ENCODE assay signal across 13 mouse cellular contexts in genomic region chr2:6705929-6706739, GRCm38 (mm10).
DNase-seq lines count a peak whose midpoint lies in the region; ATAC-seq and TF ChIP-seq lines count a peak whose summit lies in the region.
"Had no signal": no experiment of that assay in that cellular context is flagged by ENCODE, and none has a peak within 500 bp of the region (broad histone marks: within the 10 kb centered on the region; RNA-seq: fewer than 3 reads in every experiment).

No protein-coding gene starts in this region.

- no peak for ATAC-seq in heart, embryonic 16.5 days (replicated peaks; ENCODE audit: extremely low read depth, insufficient read depth, low FRiP score)
- ATAC-seq in liver, postnatal 0 days = no peak

- in situ Hi-C loops in CH12.LX (cut with MboI; ENCODE audit: low pct_ligation_motif_present, low pct_unique_long_range_greater_than_20kb, low sequenced_read_pairs) = loop anchor here (25.0 kb wide), 1 partner anchor 269 kb away; no protein-coding TSS in a partner anchor

- H3K79me2 ChIP-seq in CH12.LX (replicated peaks; ENCODE audit: control insufficient read depth, extremely low read depth, insufficient read depth, poor library complexity, severe bottlenecking) = peaks cover 67% of the 10 kb centered on the region

- H3K9ac ChIP-seq in heart, embryonic 16.5 days (ENCODE audit: low read length) = no peak overlapping the region
- peak overlapping the region; percentile 55 for H3K9ac ChIP-seq in CH12.LX (ENCODE audit: insufficient read depth, low read depth)
- H3K9ac ChIP-seq in liver, postnatal 0 days (replicated peaks) = no peak overlapping the region
- H3K9ac ChIP-seq: lung, embryonic 15.5 days had no signal

- H3K4me1 ChIP-seq in heart, embryonic 16.5 days (ENCODE audit: control insufficient read depth, insufficient read depth, low read length) = peaks cover 10% of the 10 kb centered on the region
- peaks cover 12% of the 10 kb centered on the region; the same call in 1 of the 2 replicates for H3K4me1 ChIP-seq in heart, embryonic 10.5 days
- peaks cover 27 to 83% of the 10 kb centered on the region in 2 experiments for H3K4me1 ChIP-seq in CH12.LX (ENCODE audit: control insufficient read depth in 1 of 2, insufficient read depth in 2 of 2)
- peaks cover 26% of the 10 kb centered on the region for H3K4me1 ChIP-seq in liver, postnatal 0 days (ENCODE audit: insufficient read depth)
- H3K4me1 ChIP-seq: lung, embryonic 15.5 days had no signal

- no peaks in the 10 kb centered on the region for H3K9me3 ChIP-seq in heart, embryonic 16.5 days (replicated peaks; ENCODE audit: control insufficient read depth, low read length)
- no peaks in the 10 kb centered on the region for H3K9me3 ChIP-seq in heart, embryonic 10.5 days
- H3K9me3 ChIP-seq in CH12.LX (replicated peaks; ENCODE audit: low read length) = no peaks in the 10 kb centered on the region
- H3K9me3 ChIP-seq in liver, postnatal 0 days (ENCODE audit: low read length) = no peaks in the 10 kb centered on the region
- H3K9me3 ChIP-seq: lung, embryonic 15.5 days had no signal

- no peak overlapping the region for H3K4me2 ChIP-seq in heart, embryonic 16.5 days (ENCODE audit: low read depth, low read length)
- H3K4me2 ChIP-seq in CH12.LX (ENCODE audit: insufficient read depth, low read depth, poor library complexity, severe bottlenecking) = peak overlapping the region; percentile 96
- H3K4me2 ChIP-seq in liver, postnatal 0 days (ENCODE audit: low read depth, low read length) = 0 out of 2 replicates have a peak overlapping the region, but pooled peaks have one; percentile 38
- H3K4me2 ChIP-seq: lung, embryonic 15.5 days had no signal

- TF ChIP-seq RAD21 in CH12.LX (IDR thresholded peaks at IDR 0.05; ENCODE audit: low read depth, low read length) = no peak; the same call in 1 of the 2 replicates

- peak; percentile 59; the same call in 1 of the 2 replicates for TF ChIP-seq EP300 in CH12.LX (IDR thresholded peaks at IDR 0.05; ENCODE audit: low read length)
- no peak for TF ChIP-seq EP300 in liver, postnatal 0 days (IDR thresholded peaks at IDR 0.05; ENCODE audit: low read depth)

- TF ChIP-seq POLR2A in CH12.LX (IDR thresholded peaks at IDR 0.05; ENCODE audit: low read depth, low read length) = no peak

- WGBS in heart, embryonic 16.5 days = 76% methylated on average over 11 of the region's 11 CpGs
- WGBS in heart, embryonic 10.5 days = 72% methylated on average over 11 of the region's 11 CpGs
- WGBS in liver, postnatal 0 days (ENCODE audit: insufficient replicate concordance) = 65% methylated on average over 11 of the region's 11 CpGs

- dilution Hi-C loops in CH12.LX (cut with MboI; ENCODE audit: extremely low pct_ligation_motif_present, extremely low pct_unique_long_range_greater_than_20kb, low sequenced_read_pairs) = no loop called here

- peak overlapping the region; percentile 18; the same call in 1 of the 2 replicates for H3K27ac ChIP-seq in heart, embryonic 16.5 days (ENCODE audit: low read length)
- no peak overlapping the region for H3K27ac ChIP-seq in heart, embryonic 10.5 days
- peak overlapping the region; percentile 84 for H3K27ac ChIP-seq in CH12.LX (ENCODE audit: insufficient read depth, low read depth)
- peak overlapping the region; percentile 44 for H3K27ac ChIP-seq in liver, postnatal 0 days (ENCODE audit: low read depth)
- H3K27ac ChIP-seq: lung, embryonic 15.5 days had no signal

- H3K36me3 ChIP-seq in heart, embryonic 16.5 days (ENCODE audit: control insufficient read depth, insufficient read depth) = no peaks in the 10 kb centered on the region
- H3K36me3 ChIP-seq in heart, embryonic 10.5 days = no peaks in the 10 kb centered on the region
- H3K36me3 ChIP-seq in CH12.LX (replicated peaks in 1 of 2; ENCODE audit: control insufficient read depth in 1 of 2, insufficient read depth in 1 of 2, low read length in 1 of 2) = peaks cover 2 to 35% of the 10 kb centered on the region in 2 experiments
- H3K36me3 ChIP-seq in liver, postnatal 0 days (replicated peaks; ENCODE audit: insufficient read depth, low read length) = no peaks in the 10 kb centered on the region
- H3K36me3 ChIP-seq: lung, embryonic 15.5 days had no signal

- H3K27me3 ChIP-seq in heart, embryonic 16.5 days (ENCODE audit: control insufficient read depth, insufficient read depth, low read length) = no peaks in the 10 kb centered on the region
- no peaks in the 10 kb centered on the region for H3K27me3 ChIP-seq in heart, embryonic 10.5 days (ENCODE audit: insufficient read depth, poor library complexity, severe bottlenecking)
- no peaks in the 10 kb centered on the region for H3K27me3 ChIP-seq in CH12.LX (replicated peaks)
- no peaks in the 10 kb centered on the region for H3K27me3 ChIP-seq in liver, postnatal 0 days (ENCODE audit: insufficient read depth, low read length)
- H3K27me3 ChIP-seq: lung, embryonic 15.5 days had no signal

- TF ChIP-seq CTCF in CH12.LX (conservative IDR thresholded peaks at IDR 0.05 in 1 of 2, IDR thresholded peaks at IDR 0.05 in 1 of 2; ENCODE audit: low read depth in 2 of 2, low read length in 2 of 2) = no peak
- TF ChIP-seq CTCF in liver, postnatal 0 days (IDR thresholded peaks at IDR 0.05; ENCODE audit: low read depth) = no peak

- DNase-seq in heart, embryonic 10.5 days (ENCODE audit: low spot score) = no peak
- DNase-seq in A20 (ENCODE audit: low read depth, low spot score) = peak; percentile 72
- no peak for DNase-seq in CH12.LX (ENCODE audit: extremely low read depth)
- DNase-seq in liver, postnatal 0 days = no peak
- DNase-seq in retina, embryonic 14.5 days (ENCODE audit: low spot score) = no peak
- DNase-seq in retina, postnatal 1 day = no peak
- DNase-seq in frontal cortex, postnatal 25 days (ENCODE audit: low spot score in 2 of 2) = no peak
- DNase-seq: cerebellum, adult 2 months; gastrocnemius, postnatal 10 days; heart, postnatal 10 days; left cerebral cortex, postnatal 4 days had no signal

- no peak overlapping the region for H3K4me3 ChIP-seq in heart, embryonic 16.5 days (ENCODE audit: low read length)
- no peak overlapping the region for H3K4me3 ChIP-seq in heart, embryonic 10.5 days
- H3K4me3 ChIP-seq in CH12.LX (replicated peaks in 1 of 3; ENCODE audit: low read depth in 2 of 3, low read length in 2 of 3, poor library complexity in 1 of 3) = no peak overlapping the region
- H3K4me3 ChIP-seq in liver, postnatal 0 days (ENCODE audit: low read depth, low read length) = no peak overlapping the region
- H3K4me3 ChIP-seq: lung, embryonic 15.5 days had no signal

TF ChIP-seq in CH12.LX, 34 proteins besides CTCF, POLR2A, EP300 and RAD21:
- TF ChIP-seq MAFK (IDR thresholded peaks at IDR 0.05; ENCODE audit: insufficient replicate concordance, low read length) = peak; percentile 97
- peak; percentile 41; the same call in 1 of the 2 replicates for TF ChIP-seq BHLHE40 (IDR thresholded peaks at IDR 0.05; ENCODE audit: low read depth, low read length)
- 0 out of 2 replicates have a peak, but pooled peaks have one; percentile 25 for TF ChIP-seq CHD2 (IDR thresholded peaks at IDR 0.05; ENCODE audit: low read length)
- TF ChIP-seq MXI1 (IDR thresholded peaks at IDR 0.05; ENCODE audit: low read depth, low read length) = peak; percentile 36; the same call in 1 of the 2 replicates
- TF ChIP-seq MYC (IDR thresholded peaks at IDR 0.05; ENCODE audit: low read depth, low read length) = peak; percentile 61; the same call in 1 of the 2 replicates
- TF ChIP-seq SIN3A (IDR thresholded peaks at IDR 0.05; ENCODE audit: low read length) = no peak
- 0 out of 2 replicates have a peak, but pooled peaks have one; percentile 22 for TF ChIP-seq E2F4 (IDR thresholded peaks at IDR 0.05; ENCODE audit: insufficient replicate concordance, low read depth, low read length)
- peak; percentile 34; the same call in 1 of the 2 replicates for TF ChIP-seq ZNF384 (IDR thresholded peaks at IDR 0.05; ENCODE audit: low read depth, low read length)
- TF ChIP-seq NELFE (IDR thresholded peaks at IDR 0.05; ENCODE audit: low read depth, low read length) = no peak
- TF ChIP-seq ZKSCAN1 (IDR thresholded peaks at IDR 0.05; ENCODE audit: borderline replicate concordance, low read depth, low read length) = no peak
- 0 out of 2 replicates have a peak, but pooled peaks have one; percentile 33 for TF ChIP-seq MEF2A (IDR thresholded peaks at IDR 0.05; ENCODE audit: borderline replicate concordance, low read depth, low read length)
- TF ChIP-seq MAX (IDR thresholded peaks at IDR 0.05; ENCODE audit: low read length) = 0 out of 2 replicates have a peak, but pooled peaks have one; percentile 31
- 0 out of 2 replicates have a peak, but pooled peaks have one; percentile 14 for TF ChIP-seq ELF1 (IDR thresholded peaks at IDR 0.05; ENCODE audit: low read depth, low read length)
- TF ChIP-seq ZC3H11A (IDR thresholded peaks at IDR 0.05; ENCODE audit: low read depth, low read length) = no peak
- TF ChIP-seq IRF4 (IDR thresholded peaks at IDR 0.05; ENCODE audit: low read depth, low read length) = 0 out of 2 replicates have a peak, but pooled peaks have one; percentile 10
- TF ChIP-seq GABPA (IDR thresholded peaks at IDR 0.05; ENCODE audit: insufficient replicate concordance, low read depth, low read length) = no peak
TF ChIP-seq in CH12.LX: peak in this region for 11.
